Mouse (Mus musculus): ENCODE measurements around the gene Dhfr.
"Not testable (repeated sequence)": the region's sequence is repeated elsewhere in the genome, so short reads cannot be mapped to it uniquely, and the experiment has no call there.

Dhfr gene

DNA sequence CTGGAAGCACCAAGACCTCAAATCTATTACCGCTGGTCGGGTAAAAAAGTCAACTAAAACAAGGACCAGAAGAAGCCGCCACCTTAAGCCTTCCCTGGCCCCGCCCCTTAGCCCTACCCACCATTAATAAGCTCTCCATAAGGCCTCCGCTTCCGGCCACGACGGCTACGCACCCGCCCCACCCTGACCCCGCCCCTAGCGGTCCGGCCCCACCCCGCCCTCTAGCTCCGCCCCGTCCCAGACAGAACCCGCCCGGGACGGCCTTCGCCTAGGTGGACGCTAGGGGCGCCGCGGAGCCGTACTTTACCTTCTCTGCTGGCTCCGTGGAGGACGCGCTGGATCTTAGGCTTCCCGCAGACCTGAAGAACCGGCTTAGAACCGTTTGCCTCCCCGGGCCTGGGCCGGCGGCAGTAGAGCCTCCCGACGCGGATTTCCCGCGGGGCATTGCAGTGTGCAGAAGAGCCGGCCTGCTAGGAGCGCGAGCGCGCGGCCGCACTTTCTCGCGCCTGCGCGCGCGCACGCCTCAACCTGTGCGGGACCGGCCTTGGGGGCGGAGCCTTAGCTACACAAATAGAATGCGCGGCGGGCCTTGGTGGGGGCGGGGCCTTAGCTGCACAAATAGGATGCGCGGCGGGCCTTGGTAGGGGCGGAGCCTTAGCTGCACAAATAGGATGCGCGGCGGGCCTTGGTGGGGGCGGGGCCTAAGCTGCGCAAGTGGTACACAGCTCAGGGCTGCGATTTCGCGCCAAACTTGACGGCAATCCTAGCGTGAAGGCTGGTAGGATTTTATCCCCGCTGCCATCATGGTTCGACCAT lies at the start of gene Dhfr, which contains the start of gene Msh3:
Gene Dhfr (plus strand): TSS at position 271 of the 816 bp plus-strand sequence.
Gene Msh3 (minus strand): TSS at position 548 of the 816 bp plus-strand sequence.
- peak; percentile 100 for DNase-seq (ENCODE audit: low read depth)

DNA sequence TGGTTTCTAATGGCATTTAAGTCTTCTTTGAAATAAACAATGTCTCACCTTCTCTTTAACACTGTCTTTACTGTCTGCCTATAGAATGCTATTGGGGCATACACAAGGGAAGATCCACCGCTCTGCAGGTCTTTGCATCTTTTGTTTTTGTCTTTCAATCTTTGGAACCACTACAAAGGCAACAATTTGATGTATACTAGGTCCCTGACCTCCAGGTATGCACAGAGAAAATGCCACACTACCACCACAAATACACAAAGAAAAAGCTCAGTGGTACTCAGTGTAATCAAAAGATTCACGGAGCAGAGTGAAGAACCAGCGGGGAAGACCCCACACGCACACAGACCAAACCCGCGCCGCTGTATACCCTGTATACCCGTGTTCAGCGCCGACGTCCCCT lies 48.8 kb upstream of the Dhfr start, which contains the start of gene Gm20379:
Gene Gm20379 (plus strand): TSS at position 301 of the 400 bp plus-strand sequence.
- no peak for DNase-seq (ENCODE audit: low read depth)

DNA sequence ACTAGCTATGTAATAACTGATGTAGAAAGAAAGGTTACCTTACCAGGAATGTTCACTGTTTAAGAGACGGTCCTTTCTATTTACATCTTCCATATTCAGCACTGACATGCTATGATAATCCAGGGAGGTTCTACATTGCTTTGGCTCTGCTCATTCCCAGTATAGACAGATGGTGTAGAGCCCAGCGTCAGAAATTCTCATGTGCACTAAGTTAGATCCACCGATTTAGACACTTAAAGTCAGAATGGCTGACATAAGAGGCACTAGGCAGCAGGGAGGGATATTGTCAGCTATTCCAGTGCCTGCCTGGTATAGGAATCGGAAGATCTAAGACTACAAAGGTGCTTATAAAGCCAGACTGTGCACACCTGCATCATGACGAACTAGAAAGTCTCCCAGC lies 39.9 kb upstream of the Dhfr start:
- DNase-seq (ENCODE audit: low read depth), result no peak

DNA sequence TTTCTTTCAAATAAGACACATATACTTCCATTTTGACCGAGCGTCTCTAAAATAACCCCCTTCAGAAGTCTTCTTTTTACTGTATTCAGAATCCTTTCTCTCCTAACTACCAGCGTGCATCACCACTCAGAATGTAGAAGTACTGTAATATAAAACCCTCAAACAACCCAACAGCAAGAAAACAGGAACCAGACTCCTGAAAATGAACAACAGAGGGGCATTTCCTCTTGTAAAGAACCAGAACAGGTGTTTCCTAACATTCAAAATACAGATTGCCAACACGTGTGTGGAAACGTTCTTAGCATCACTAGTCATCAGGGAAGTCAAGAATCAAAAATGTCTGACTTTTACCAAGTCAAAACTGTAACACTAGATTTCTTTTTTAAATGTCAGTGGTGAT lies 33.8 kb upstream of the Dhfr start:
- no peak for DNase-seq (ENCODE audit: low read depth)

DNA sequence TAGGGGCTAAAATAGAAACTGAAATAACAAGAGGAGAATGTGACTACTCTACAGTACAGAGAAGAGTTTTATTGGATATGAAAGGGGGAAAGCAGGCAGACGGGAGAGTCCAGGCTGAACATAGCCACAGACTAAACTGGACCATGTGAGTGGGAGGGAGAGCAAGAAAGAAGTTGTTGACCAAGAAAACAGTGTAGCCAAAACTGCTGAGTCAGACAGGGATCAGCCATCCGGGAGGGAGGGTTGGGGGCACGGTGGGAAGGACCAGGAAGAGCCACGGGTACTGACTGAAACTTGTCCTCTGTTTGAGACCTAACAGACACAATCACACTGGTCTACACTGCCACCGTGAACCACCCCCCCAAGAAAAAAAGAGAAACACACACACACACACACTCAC lies 28.5 kb upstream of the Dhfr start:
- DNase-seq (ENCODE audit: low read depth), result no peak

DNA sequence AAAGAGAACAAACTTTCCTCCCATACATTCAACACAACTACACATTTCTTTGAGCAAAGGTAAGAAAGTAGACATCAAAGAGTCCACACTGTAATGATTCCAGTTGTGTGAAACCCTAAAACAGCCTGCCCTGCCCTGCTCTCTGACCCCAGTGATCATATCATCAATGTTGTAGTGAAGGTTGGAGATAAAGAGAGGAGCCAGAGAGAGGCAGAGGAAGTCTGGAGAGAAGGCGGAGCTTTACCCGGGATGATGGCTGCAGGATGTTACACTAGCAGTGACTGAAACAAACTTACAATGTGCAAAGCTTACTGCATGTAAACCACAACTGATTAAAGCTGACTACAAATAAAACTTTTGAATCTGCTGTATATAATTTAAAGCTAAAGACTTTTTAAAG lies 26.5 kb upstream of the Dhfr start:
- no peak for DNase-seq (ENCODE audit: low read depth)

DNA sequence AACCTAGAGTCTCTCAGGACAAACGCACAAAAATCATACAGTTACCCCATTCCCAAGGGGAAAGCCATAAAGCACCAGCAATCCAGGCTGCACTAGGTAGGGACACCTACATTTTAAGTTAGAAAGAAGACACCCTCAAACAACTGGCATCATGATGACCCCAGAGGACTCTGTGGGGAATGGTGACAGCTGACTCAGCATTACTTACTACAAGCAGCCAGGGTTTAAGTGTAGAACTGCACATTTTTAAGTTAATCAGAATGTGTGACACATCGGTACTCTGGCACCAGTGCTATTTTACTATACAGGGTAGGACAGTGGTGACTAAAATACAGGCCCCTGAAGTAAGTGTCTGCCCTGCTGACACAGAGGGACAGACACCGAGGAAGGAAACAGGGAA lies 23.9 kb upstream of the Dhfr start:
- DNase-seq (ENCODE audit: low read depth), result no peak

DNA sequence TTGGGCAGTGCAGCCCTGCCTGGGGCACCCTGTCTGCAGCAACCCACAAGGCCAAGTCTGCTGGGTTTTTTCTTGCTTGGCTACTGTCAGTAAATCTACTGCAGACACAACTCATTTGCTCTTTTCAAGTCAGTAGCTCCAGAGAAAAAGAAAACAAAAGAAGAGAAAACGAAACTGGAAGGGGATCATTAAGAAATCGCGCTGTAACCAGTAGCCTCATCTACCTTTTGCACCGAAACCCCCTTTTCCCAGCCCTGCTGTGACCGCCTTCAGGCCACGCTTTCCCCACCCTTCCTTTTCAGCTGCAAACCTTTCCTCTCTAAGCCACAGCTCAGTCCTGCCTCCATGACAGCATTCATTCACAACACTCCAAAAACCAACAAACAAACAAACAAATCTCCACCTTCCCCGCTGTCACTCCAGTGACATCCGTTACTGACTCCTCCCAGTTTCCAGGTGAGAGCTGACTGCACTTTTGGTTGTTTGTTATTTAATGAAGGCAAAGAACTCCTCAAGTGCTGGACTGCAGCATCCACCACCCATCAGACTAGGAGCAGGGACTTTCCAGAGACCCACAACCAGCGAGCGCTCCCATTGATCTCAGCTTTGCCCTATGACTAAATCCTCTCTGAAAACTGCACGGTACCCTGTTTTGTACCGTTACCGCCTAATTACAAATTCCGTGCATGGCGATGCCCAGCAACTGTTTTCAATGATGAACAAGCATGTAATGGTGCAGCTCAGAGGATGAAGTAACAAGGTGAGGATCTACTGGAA lies 22.2 kb upstream of the Dhfr start:
- DNase-seq (ENCODE audit: low read depth), result no peak

DNA sequence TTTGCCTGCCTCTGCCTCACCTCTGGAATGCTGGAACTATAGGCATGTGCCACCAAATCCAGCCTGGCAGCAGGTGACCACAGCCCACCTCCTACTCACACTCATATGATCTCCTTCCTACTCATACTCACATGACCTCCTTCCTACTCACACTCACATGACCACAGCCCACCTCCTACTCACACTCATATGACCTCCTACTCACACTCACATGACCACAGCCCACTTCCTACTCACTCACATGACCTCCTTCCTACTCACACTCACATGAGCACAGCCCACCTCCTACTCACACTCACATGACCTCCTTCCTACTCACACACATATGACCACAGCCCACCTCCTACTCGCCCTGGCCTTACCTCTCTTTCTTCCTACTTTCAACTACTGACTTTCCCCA lies 17.7 kb upstream of the Dhfr start:
- no peak for DNase-seq (ENCODE audit: low read depth)

DNA sequence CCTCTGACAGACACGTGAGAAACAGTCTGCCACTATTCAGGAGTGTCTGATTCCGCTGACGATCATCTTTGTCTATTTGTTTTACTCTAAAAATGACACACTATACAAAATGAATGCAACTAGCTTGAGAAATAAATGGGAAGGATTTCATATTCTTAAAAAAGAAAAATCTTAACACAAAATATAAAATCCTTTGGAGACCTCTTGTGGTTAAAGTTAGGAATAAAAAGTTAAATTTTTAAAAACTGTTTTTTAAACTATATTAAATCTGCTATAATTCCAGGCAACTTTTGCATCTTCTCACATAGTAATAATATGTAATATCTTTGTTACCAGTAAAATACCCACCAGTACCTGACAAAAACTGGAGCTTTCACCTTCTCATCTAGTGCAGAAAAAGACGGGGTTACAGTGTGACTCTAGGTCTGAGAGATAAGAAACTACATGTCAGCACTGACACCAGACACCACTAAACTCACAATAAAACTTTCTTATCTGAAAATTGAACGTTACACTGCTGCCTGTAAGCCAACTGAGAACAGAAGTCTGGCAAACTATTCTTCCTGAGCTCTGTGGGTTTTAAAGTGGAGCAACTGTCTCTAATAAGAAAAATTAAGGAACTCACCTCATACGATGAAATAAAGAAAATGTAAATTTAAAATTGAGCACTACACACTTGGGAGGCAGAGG lies 16.6 kb upstream of the Dhfr start:
- no peak for DNase-seq (ENCODE audit: low read depth)

DNA sequence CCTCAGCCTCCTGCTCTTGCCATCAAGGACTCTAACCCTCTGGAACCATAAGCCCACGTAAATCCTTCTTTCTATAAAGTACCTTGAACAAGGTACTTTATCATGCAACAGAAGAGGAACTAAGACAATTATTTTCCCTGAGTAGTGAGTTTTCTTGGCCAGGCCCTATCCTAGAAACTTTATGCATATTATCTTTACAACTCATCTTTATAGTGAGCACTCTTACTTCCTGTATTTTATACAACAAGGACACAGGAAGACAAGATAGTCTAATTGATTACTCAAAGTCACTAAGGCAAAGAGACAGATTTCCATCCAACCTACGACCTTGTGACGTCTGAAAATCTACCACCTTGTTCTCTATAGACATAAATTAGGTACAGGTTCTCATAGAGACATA lies 14.7 kb upstream of the Dhfr start:
- no peak for DNase-seq (ENCODE audit: low read depth)

DNA sequence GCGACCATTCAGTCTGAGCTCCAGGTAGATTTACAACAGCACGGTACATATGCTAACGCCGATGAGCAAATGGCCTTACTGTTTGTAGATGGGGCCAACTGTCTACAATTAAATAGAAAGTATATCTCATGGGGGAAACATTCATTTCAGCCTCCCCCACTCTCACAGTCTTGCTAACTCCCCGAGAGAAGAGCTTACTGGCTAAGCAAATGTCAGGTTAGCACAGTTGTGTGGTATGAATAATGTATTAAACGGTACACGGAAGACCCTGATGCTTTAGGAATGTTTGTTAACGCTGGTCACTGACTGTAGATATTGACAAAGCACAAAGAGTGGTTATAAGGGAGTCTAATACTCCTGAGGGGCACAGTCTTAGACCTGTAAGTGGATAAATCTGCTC lies 10.5 kb upstream of the Dhfr start:
- DNase-seq (ENCODE audit: low read depth), result no peak

DNA sequence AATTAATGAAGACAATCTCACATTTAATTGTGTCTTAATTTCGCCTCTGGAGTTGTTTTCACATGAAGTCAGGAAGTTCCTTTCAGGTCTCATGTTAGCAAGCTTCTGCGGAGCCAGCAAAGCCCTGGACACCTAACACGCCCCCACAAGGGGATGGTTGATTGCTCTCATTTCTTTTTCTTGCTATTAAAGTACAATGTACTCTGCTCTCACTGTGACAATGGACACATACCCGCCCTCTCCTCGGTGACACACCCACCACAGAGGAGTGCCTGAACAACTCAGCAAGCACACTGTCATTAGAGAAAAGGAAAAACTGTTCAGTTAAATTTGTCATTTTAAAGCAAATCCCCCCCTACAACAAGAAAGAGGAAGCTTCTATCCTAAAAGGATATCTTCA lies 8.2 kb upstream of the Dhfr start:
- no peak for DNase-seq (ENCODE audit: low read depth)

DNA sequence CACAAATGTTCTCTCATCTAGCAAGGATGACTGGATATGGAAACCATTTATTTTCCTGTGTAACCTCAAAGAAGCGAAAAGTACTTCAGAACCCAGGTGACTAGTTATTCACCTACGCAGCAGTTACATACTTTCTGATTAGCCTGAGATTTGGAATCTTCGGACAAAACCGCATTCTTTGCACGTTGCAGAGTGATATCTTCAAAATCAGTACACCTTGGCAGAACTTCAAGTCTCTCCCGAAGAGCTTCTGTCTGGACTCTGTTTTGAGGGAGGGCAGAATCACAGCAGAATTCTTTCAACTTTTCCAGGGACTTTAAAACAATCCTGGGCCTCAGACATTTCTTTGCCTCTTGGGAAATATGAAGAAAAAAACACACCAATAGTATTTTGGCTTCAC lies 3.4 kb upstream of the Dhfr start:
- DNase-seq (ENCODE audit: low read depth), result no peak

DNA sequence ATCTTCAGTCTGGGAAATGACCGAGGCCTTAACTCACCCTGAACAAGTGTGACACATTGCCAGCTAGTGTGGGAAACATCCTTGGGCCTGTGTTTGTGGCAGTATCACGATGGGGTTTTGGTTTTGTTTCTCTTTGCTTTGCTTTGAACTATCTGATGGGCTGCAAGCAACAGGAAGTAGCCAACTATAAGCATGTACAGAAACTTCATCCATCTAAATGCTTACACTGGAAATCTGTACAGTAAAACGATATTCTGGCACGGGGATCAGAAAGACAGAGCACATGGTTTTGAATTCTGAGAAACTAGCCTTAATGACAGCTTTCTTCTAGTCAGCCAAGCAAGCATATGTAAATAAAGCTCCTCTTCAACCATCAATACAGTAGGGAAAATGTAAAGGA lies 570 bp upstream of the Dhfr start:
- peak; percentile 79 for DNase-seq (ENCODE audit: low read depth)

DNA sequence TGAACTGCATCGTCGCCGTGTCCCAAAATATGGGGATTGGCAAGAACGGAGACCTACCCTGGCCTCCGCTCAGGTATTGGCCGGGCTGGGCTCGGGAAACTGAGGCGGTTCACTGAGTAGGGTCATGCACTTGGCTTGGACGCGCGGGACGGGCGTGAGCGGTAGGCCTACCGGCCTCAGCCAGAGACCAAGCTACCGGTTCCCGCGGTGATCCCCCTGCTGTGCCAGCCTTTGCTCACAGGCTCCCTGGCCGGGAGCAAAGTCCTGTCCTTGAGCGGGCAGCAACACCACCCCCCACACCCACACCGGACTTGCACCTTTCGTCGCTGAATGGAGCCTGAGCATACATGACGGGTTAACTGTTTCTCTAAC lies 732 bp downstream of the Dhfr start:
- no peak for DNase-seq (ENCODE audit: low read depth)

DNA sequence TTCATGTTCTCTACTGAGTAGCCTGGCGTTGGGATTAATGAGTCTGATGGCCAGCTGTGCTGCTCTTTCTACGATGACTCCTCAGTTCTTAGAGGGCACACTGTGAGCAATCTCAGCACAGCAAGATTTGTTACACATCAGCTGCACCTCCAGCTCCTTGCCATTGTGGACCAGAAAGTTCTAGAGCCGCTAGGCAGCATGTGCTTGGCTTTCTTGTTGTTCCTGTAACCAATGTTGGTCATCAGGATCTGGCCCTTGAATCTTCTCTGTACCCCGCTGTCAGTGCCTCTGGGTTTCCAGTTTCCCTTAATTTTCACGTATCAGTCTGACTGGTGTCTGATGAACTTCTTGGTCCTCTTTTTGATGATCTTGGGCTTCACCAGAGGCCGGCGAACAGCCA lies 1.9 kb downstream of the Dhfr start:
- no peak for DNase-seq (ENCODE audit: low read depth)

DNA sequence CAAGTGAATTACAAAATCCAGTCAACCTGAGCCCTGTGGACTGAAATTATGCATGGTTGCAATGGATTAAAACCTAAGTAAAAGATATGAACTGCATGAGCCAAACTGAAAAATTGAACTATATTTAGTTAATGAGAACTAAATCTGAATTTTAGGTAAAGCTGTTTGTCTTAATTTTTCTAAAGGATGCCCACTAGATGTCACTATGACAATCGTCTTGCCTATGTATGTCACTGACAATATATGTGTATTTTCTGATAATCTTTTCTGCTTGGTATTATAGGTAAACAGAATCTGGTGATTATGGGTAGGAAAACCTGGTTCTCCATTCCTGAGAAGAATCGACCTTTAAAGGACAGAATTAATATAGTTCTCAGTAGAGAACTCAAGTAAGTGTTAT lies 3.1 kb downstream of the Dhfr start:
- peak; percentile 38 for DNase-seq (ENCODE audit: low read depth)

DNA sequence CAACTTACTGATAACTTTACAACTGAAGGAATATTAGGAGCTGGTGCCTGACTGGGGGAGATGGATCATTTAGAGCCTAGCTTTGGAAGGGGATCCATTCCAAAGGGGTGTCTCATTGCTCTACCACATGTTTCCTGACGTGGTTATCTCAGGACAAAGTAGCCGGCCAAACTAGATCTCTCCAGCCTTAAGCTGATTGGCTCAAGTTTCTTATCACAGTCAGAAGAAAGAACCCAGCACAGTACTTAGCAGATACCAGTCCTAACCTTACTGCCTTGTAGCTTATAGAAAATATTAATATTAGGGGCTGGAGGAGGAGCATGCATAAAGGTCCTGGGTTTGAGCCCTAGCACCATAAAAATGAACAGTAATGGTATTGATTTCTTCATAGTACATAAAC lies 7.1 kb downstream of the Dhfr start:
- DNase-seq (ENCODE audit: low read depth), result no peak

DNA sequence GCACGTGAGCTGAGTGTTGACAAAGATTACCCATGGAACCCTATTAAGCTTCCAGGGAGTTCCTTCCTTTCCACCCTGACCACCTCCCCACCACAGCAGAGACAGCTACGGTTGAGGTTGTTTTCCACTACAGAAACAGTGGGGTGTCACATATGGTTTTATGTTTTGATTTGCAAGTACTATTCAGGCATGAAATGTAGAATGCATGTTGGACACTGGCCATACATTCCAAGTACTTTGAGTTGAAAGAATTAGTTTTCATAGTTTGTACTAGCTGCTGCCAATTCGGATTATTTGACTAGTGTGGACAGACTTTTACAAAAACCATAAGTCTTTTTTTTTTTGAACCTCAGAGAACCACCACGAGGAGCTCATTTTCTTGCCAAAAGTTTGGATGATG lies 10.8 kb downstream of the Dhfr start:
- DNase-seq (ENCODE audit: low read depth), result no peak

DNA sequence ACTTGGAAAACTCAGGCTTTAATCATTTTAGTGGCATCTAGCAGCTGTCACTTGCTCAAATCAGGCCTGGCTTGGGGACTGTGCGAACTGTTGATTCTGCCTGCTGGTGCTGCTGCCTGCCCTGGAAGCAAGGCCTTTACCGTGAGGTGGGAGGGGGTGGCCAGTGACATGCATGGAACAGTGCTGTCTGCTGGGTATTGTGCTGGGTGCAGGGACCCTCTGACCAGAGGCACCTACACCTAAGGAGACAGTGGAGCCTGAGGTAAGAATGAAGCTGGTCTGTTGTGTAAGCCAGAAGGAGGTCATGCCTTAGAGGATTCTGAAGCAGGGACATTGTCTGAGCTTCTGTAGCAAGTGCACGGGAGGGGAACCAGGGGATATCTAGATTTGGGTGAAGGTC lies 16.3 kb downstream of the Dhfr start:
- DNase-seq (ENCODE audit: low read depth), result no peak

DNA sequence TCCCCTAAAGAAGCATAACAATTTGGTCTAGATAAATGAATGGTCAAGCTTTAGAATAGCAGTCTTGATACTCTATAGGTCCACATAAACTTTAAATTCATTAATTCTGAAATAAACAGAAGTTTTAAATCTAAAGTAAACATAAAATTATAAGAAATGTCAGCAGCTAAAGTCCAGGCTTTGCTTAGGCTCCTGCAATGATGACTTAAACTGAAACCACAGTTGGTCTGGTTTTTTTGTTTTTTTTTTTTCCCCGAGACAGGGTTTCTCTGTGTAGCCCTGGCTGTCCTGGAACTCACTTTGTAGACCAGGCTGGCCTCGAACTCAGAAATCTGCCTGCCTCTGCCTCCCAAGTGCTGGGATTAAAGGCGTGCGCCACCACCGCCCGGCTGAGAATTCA lies 16.9 kb downstream of the Dhfr start:
- not testable (repeated sequence) for DNase-seq (ENCODE audit: low read depth)

DNA sequence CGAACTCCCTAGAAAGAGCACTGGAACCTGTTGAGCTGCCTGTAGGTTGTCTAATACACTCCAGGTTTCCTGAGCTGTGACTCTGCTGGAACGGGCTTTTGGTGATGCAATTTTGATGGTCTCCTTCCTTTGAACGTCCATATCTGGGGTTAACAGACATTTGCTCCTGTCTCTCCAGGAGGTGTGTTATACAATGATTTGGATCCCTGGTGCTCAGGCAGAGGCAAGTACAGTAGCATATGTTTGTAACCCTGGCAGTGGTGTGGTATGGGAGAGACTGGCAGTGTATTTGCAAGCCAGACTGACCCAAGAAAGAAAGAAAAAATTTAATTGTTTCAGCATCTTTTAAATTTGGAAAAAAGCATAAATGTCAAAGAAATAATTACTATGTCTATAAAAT lies 32.8 kb downstream of the Dhfr start:
- DNase-seq (ENCODE audit: low read depth), result no peak

Data from naive thymus-derived CD4-positive, alpha-beta T cell, adult 2 months (primary cell).